Mouse (Mus musculus) limb, embryonic 11.5 days (tissue): ENCODE measurements around the gene Stxbp1. TPM values are rescaled to one million over a fixed set of nuclear protein-coding genes. Genes with fewer than 3 reads are reported as not detected.

Experiments used
- ATAC-seq: fragments of 200-750 bp; cut with Nextera tagmentation; 2 replicates; pipeline ENCODE4 v1.8.0; 2017; ENCODE audit warnings: low read depth; ENCODE audit not compliant: insufficient number of reproducible peaks, low FRiP score, low TSS enrichment
- DNase-seq: peaks from one replicate; pipeline ENCODE4 v3.0.0-alpha.2; 2015; ENCODE audit warnings: low spot score
- H3K27ac ChIP-seq: fragments of 300-500 bp; sonication (generic); replicated peaks from 2 replicates; pipeline ENCODE4 v1.5.1; 2014; ENCODE audit warnings: low read depth, mild to moderate bottlenecking, low read length
- H3K27me3 ChIP-seq: fragments of 300-500 bp; sonication (generic); 2 replicates; pipeline ENCODE4 v1.6.1; 2014; ENCODE audit warnings: mild to moderate bottlenecking, low read length, mixed read lengths; ENCODE audit not compliant: control insufficient read depth, insufficient read depth
- H3K36me3 ChIP-seq: fragments of 300-500 bp; sonication (generic); 2 replicates; pipeline ENCODE4 v1.6.1; 2014; ENCODE audit warnings: mild to moderate bottlenecking, low read length, moderate library complexity, mixed read lengths; ENCODE audit not compliant: control insufficient read depth, insufficient read depth
- H3K4me1 ChIP-seq: fragments of 300-500 bp; sonication (generic); 2 replicates; pipeline ENCODE4 v1.6.1; 2014; ENCODE audit warnings: low read length, mixed read lengths; ENCODE audit not compliant: control insufficient read depth, insufficient read depth
- H3K4me2 ChIP-seq: fragments of 300-500 bp; sonication (generic); 2 replicates; pipeline ENCODE4 v1.6.1; 2014; ENCODE audit warnings: low read depth, mild to moderate bottlenecking, moderate library complexity; ENCODE audit not compliant: severe bottlenecking
- H3K4me3 ChIP-seq: fragments of 300-500 bp; sonication (generic); 2 replicates; pipeline ENCODE4 v1.5.1; 2014; ENCODE audit warnings: low read depth, low read length
- H3K9ac ChIP-seq: fragments of 300-500 bp; sonication (generic); 2 replicates; pipeline ENCODE4 v1.6.1; 2014; ENCODE audit warnings: mild to moderate bottlenecking, low read length
- H3K9me3 ChIP-seq: fragments of 300-500 bp; sonication (generic); 2 replicates; pipeline ENCODE4 v1.6.1; 2016; ENCODE audit warnings: low read length; ENCODE audit not compliant: control insufficient read depth
- WGBS: fragments of 180-500 bp; shearing (Covaris S2); extraction: QIAGEN DNeasy Blood & Tissue Kit; methylation state at CpG from one replicate; pipeline ENCODE4 v1.1.7; 2014; 5-methylcytosine and 5-hydroxymethylcytosine counted together
- polyA plus RNA-seq: library from polyadenylated mRNA; unstranded; fragments of >200 nt; fragmentation: Nextera tagmentation; extraction: Ambion mirVana; gene quantifications from 2 replicates; pipeline ENCODE4 v1.2.1, GENCODE M21; 2014

The Stxbp1 gene
- polyA plus RNA-seq, 1 experiment from 2014 or later: 15.2 TPM

DNA sequence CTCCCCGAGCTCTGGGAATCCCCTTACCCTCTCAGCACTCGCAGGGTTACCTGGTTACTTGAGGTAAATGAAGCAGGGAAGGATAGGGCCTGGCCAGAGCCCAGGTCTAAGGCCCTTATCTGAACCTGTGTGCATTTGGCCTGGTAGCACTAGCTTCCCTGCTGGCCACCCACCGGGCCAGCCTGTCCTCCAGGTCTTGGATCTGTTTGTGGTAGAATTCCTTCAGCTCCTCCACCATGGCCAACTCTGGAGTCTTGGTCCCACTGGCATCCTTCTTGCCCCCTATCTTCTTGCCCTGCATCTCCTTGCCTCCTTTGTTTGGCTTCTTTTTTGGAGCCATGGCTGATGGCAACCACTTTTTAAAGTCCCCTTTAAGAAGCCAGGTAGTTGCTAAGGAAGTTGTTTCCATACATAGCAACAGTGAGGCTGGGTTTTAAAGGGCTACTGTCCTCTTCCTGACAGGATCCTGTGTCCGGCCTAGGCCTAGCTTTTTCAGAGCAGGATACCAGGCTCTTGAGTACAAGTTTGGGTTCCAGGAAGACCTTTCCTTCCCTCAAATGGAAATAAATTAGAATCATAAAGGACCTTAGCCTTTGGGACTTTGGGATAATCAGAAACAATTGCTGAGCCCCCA, 62.9 kb downstream of the Stxbp1 start, which contains the start of gene Cfap157:
Cfap157 (minus strand) TSS at position 381 of the 634 bp plus-strand sequence.
- ATAC-seq (no peak), DNase-seq (peak; percentile 24)
- no peaks in the 10 kb centered on the region for H3K9me3 ChIP-seq
- no peaks in the 10 kb centered on the region for H3K27me3 ChIP-seq
- H3K4me1 ChIP-seq: no peaks in the 10 kb centered on the region
- H3K27ac ChIP-seq: no peak within 1 kb of the TSS
- H3K36me3 ChIP-seq: no peaks in the 10 kb centered on the region
- 59% methylated on average over 4 of the region's 4 CpGs for WGBS
- H3K4me3 ChIP-seq: no peak within 1 kb of the TSS
- no peak within 1 kb of the TSS for H3K4me2 ChIP-seq
- no peak within 1 kb of the TSS for H3K9ac ChIP-seq

DNA sequence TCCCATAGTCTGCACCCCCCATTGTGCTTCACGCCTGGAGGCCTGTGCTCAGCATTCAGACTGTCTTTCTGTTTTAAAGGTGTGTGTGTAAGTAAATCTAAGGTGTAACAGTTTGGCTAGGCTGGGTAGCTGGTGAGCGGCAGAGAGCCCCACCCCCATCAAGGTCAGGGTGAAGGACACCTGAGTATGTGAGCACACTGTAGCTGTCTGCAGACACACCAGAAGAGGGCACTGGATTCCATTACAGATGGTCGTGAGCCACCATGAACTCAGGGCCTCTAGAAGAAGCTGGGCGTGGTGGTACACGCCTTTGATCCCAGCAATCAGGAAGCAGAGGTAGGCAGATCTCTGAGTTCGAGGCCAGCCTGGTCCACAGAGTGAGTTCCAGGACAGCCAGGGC, 65.3 kb downstream of the Stxbp1 start:
- no peak for DNase-seq
- H3K4me2 ChIP-seq: no peak overlapping the region
- WGBS: 71% methylated on average over 6 of the region's 6 CpGs
- no peak overlapping the region for H3K9ac ChIP-seq
- no peak for ATAC-seq
- no peaks in the 10 kb centered on the region for H3K36me3 ChIP-seq
- H3K27me3 ChIP-seq: no peaks in the 10 kb centered on the region
- no peaks in the 10 kb centered on the region for H3K4me1 ChIP-seq
- H3K27ac ChIP-seq: no peak overlapping the region
- H3K4me3 ChIP-seq: no peak overlapping the region
- H3K9me3 ChIP-seq: no peaks in the 10 kb centered on the region

DNA sequence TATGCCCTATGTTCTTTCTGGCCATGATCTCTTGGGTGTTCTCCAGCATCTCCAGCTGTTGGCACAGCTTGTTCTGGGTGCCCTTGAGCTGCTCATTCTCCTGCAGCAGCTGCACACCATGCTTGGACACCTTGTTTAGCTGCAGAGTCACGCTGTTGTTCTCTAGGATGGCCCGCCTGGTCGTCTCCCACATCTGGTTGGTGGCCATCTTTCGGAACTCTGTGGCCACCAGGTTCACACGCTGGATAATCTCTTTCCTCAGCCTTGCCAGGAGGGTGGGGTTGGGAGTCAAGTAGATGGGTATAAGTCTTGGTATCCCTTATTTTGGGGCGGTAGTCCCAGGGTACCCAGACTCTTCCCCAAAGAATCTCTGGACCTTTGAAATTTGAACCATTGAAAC, 67.3 kb downstream of the Stxbp1 start:
- ATAC-seq (no peak), DNase-seq (no peak)
- WGBS: 89% methylated on average over 6 of the region's 6 CpGs
- Histone ChIP-seq H3K9ac (no peak overlapping the region), H3K27me3 (no peaks in the 10 kb centered on the region), H3K4me3 (no peak overlapping the region), H3K27ac (no peak overlapping the region), H3K4me1 (peaks cover 11% of the 10 kb centered on the region; the same call in 1 of the 2 replicates), H3K36me3 (no peaks in the 10 kb centered on the region), H3K9me3 (no peaks in the 10 kb centered on the region), H3K4me2 (no peak overlapping the region)

DNA sequence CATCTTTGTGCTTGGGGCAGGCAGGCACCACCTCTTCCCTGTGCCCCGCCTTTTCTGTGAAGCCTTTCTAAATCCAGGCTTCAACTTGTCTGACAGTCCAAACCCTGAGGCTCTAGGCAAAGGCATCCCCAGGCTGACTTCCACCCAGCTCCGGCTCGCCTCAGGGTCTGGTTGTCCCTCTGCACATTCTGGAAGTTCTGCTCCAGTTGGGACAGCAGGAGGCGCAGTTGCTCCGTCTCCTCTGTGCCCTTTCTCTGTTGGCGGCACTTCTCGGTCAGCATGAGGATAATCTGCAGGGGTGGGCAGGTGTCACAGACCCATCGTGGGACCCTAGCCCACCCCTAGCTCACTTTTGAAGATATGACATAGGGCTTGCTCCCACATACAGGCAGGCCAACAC, 67.9 kb downstream of the Stxbp1 start:
- peaks cover 11% of the 10 kb centered on the region; the same call in 1 of the 2 replicates for H3K4me1 ChIP-seq
- WGBS: 19% methylated on average over 8 of the region's 8 CpGs
- H3K27ac ChIP-seq: no peak overlapping the region
- no peak overlapping the region for H3K9ac ChIP-seq
- no peak overlapping the region for H3K4me3 ChIP-seq
- ATAC-seq (no peak), DNase-seq (peak; percentile 75)
- no peaks in the 10 kb centered on the region for H3K36me3 ChIP-seq
- H3K4me2 ChIP-seq: no peak overlapping the region
- no peaks in the 10 kb centered on the region for H3K9me3 ChIP-seq
- H3K27me3 ChIP-seq: no peaks in the 10 kb centered on the region

DNA sequence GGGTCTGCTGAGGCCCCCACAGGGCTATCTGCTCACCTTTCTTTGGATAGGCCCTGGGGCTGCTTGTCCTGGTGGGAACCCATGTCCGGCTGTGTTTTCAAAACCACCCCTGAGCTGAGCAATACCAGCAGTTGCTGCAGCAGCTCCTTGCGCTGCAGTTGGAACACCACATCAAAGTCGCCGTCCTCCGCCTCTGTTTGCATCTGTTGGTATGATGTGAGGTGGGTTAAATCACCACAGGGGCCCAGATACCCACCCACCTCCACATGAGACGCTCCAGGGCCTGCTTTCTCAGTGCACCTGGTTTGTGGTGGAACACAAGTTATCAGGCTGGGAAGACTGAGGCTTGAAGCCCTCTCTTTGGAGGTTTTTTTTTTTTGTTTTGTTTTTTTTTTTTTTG, 69.0 kb downstream of the Stxbp1 start:
- Histone ChIP-seq H3K36me3 (no peaks in the 10 kb centered on the region), H3K9me3 (no peaks in the 10 kb centered on the region), H3K4me2 (no peak overlapping the region), H3K4me1 (peaks cover 11% of the 10 kb centered on the region; the same call in 1 of the 2 replicates), H3K4me3 (no peak overlapping the region), H3K27me3 (no peaks in the 10 kb centered on the region), H3K27ac (no peak overlapping the region), H3K9ac (no peak overlapping the region)
- DNase-seq (no peak), ATAC-seq (no peak)
- WGBS: 88% methylated on average over 6 of the region's 6 CpGs

DNA sequence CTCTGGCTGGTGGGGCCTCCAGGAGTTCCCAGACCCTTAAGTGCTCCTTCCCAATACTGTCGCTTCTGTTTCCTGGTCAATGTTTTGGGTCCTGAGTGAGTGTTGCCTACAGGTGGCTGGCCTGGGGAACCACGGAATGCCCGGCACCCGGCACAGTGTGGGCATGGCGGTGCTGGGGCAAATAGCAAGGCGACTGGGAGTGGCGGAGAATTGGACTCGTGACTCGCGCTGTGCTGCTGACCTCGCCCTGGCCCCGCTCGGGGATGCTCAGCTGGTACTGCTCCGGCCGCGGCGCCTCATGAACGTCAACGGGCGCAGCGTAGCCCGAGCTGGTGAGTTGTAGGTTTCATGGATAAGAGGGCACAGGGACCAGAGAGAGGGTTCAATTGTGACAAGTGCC, 70.9 kb downstream of the Stxbp1 start:
- Histone ChIP-seq H3K36me3 (no peaks in the 10 kb centered on the region), H3K4me1 (peaks cover 11% of the 10 kb centered on the region; the same call in 1 of the 2 replicates), H3K4me3 (peak overlapping the region; percentile 59), H3K9ac (peak overlapping the region; percentile 45; the same call in 1 of the 2 replicates), H3K4me2 (peak overlapping the region; percentile 84), H3K27ac (no peak overlapping the region), H3K27me3 (no peaks in the 10 kb centered on the region), H3K9me3 (no peaks in the 10 kb centered on the region)
- ATAC-seq (no peak), DNase-seq (peak; percentile 29)
- WGBS: 25% methylated on average over 22 of the region's 22 CpGs

DNA sequence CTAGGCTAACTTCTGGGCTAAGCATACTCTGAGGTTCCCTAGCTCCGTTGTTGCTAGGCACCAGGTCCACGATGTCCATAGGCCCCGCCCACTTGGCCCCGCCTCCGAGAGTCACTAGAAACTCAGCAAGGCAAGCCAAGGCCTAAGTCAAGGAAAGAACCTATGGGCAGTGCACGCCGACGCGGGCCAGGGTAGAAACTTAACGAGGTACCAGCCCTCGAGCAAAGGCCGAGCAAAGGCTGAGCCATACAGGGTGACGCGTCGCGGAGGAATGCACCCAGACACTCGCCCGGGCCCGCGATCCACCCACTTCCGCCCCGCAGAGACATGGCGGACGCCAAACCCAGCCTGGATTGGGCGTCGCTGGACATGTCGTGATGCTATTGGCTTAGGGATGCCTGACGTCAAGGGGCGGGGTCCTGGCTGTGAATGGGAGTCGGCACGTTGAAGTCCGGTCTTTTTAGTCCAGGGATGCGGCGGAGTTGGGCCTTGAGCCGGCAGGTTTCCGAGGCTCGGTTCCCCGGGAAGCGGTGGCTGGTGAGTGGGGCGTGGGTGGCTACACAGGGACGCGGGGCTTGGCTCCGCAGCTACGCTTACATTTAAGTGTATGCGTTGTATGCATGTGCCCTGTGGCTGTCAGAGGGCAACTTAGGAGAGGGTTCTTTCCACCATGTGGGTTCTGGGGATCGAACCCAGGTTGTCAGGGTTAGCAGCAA, 71.5 kb downstream of the Stxbp1 start, which contains the start of the genes Ttc16 and Ptrh1:
Ttc16 (minus strand) TSS at position 275 of the 716 bp plus-strand sequence.
Ptrh1 (plus strand) TSS at position 428 of the 716 bp plus-strand sequence.
- peak; percentile 98 for DNase-seq
- peaks cover 11% of the 10 kb centered on the region; the same call in 1 of the 2 replicates for H3K4me1 ChIP-seq
- no peak within 1 kb of the TSS for H3K27ac ChIP-seq
- H3K9ac ChIP-seq: peak within 1 kb of the TSS; percentile 45; the same call in 1 of the 2 replicates
- H3K4me2 ChIP-seq: peak within 1 kb of the TSS; percentile 84
- no peaks in the 10 kb centered on the region for H3K9me3 ChIP-seq
- peak; percentile 95 for ATAC-seq
- under 1% methylated on average over 46 of the region's 46 CpGs for WGBS
- H3K36me3 ChIP-seq: no peaks in the 10 kb centered on the region
- H3K4me3 ChIP-seq: peak within 1 kb of the TSS; percentile 59
- H3K27me3 ChIP-seq: no peaks in the 10 kb centered on the region

DNA sequence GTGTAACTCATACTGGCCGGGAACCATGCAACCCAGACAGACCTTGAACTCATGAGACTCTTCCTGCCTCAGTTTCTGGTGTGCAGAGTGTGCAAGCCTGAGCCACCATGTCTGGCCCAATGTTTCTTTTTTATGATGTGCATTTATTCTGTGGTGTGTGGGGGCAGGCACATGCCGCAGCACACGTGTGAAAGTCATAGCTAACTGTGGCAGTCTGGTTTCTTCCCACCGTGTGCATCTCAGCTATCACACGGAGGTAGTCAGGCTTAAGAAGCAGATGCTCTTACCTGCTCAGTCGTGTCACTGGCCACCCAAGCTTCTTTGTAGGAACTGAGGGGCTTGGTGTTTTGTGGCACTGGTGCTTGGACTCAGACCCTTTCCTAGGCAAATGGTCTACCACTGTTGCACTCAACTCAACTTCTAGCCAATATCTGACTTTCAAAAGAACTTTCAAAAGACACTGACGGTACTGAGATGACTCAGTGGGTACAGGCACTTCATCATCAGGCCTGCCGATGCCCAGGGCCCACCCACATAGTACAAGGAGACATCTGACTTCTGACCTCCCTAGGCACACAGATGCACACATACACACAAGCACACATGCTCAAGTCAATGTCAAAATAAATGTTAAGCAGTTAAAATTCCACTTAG, 74.3 kb downstream of the Stxbp1 start:
- Histone ChIP-seq H3K4me2 (no peak overlapping the region), H3K36me3 (no peaks in the 10 kb centered on the region), H3K9ac (no peak overlapping the region), H3K27me3 (no peaks in the 10 kb centered on the region), H3K4me3 (no peak overlapping the region), H3K27ac (no peak overlapping the region), H3K4me1 (peaks cover 11% of the 10 kb centered on the region; the same call in 1 of the 2 replicates), H3K9me3 (no peaks in the 10 kb centered on the region)
- DNase-seq (no peak), ATAC-seq (no peak)
- 84% methylated on average over 8 of the region's 8 CpGs for WGBS
